ENCODE assay signal across 22 mouse cellular contexts in genomic region chr7:99041818-99042217, GRCm38 (mm10).
"Had no signal": no experiment of that assay in that cellular context is flagged by ENCODE, and none has a peak within 500 bp of the region (broad histone marks: within the 10 kb centered on the region; RNA-seq: fewer than 3 reads in every experiment).

No protein-coding gene starts in this region.

- ATAC-seq: liver, postnatal 0 days; lung, postnatal 0 days; midbrain, embryonic 13.5 days; midbrain, embryonic 16.5 days had no signal

- H3K36me3 ChIP-seq: limb, embryonic 12.5 days; limb, embryonic 15.5 days; midbrain, embryonic 10.5 days; midbrain, embryonic 13.5 days; neural tube, embryonic 13.5 days had no signal

- H3K27ac ChIP-seq: layer of hippocampus, adult 2 months; limb, embryonic 12.5 days; limb, embryonic 15.5 days; liver, embryonic 14.5 days; midbrain, embryonic 10.5 days; midbrain, embryonic 13.5 days; neural tube, embryonic 13.5 days had no signal

- H3K4me2 ChIP-seq: limb, embryonic 12.5 days; limb, embryonic 15.5 days; liver, embryonic 11.5 days; lung, embryonic 14.5 days; midbrain, embryonic 13.5 days; neural tube, embryonic 13.5 days had no signal

- H3K4me3 ChIP-seq: layer of hippocampus, adult 2 months; limb, embryonic 12.5 days; limb, embryonic 15.5 days; megakaryocyte, embryonic 14.5 days; midbrain, embryonic 10.5 days; midbrain, embryonic 13.5 days; myocyte; neural tube, embryonic 13.5 days had no signal

- H3K9me3 ChIP-seq: limb, embryonic 12.5 days; limb, embryonic 15.5 days; megakaryocyte, embryonic 14.5 days; midbrain, embryonic 10.5 days; neural tube, embryonic 13.5 days had no signal

- H3K9ac ChIP-seq: limb, embryonic 12.5 days; limb, embryonic 15.5 days; liver, embryonic 14.5 days; liver, postnatal 0 days; lung, embryonic 14.5 days; midbrain, embryonic 13.5 days; neural tube, embryonic 13.5 days had no signal

- H3K27me3 ChIP-seq: limb, embryonic 12.5 days; limb, embryonic 15.5 days; megakaryocyte, embryonic 14.5 days; midbrain, embryonic 13.5 days; neural tube, embryonic 13.5 days had no signal

- DNase-seq: kidney, postnatal 25 days; layer of hippocampus, adult 9-11 months; left cerebral cortex, postnatal 4 days; liver, postnatal 0 days; lung, embryonic 14.5 days; retina, postnatal 1 day; right cerebral cortex, postnatal 25 days; spleen, adult 18-20 months; thymus, adult 18-20 months; thymus, postnatal 36 days had no signal
